Mouse (Mus musculus): ENCODE data around the gene Camta1. TPM values are rescaled to one million over a fixed set of nuclear protein-coding genes. Genes with fewer than 3 reads are reported as not detected.

Gene Camta1
- polyA plus RNA-seq, 1 experiment from 2014 or later = 123 TPM

DNA sequence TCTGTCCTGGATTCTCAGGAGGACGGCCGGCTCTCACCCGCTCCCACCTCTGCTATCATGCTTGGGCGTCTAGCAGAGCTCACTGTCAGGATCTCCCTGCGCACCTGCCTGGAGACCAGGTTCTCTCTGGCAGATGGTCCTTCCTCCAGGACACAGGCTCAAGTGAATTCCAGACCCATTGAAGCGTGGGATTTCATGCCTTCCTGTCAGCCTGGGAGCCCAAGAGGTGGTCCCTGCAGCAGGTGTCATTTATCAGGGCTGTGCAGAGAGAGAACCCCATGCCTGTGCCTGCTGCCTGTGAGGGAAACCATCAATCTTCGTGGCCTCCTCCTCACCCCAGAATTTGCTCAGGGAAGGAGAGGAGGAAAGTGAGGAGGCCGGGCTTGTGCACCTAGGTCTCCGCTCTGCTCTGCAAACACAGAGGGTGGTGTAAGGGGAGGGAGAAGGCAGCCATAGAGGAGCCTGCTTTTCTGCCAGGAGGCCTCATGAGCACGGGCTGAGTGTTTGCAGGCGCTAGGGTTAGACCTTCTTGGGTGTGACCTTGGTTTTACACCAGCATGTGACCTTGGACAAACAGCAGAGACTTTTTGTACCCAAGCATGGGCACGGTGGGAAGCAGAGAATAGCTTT is 551.5 kb downstream of the Camta1 start:
- Histone ChIP-seq H3K4me3 (ENCODE audit: low read depth, low read length) (no peak overlapping the region), H3K27me3 (replicated peaks; ENCODE audit: control insufficient read depth, insufficient read depth, low read length) (no peaks in the 10 kb centered on the region), H3K36me3 (ENCODE audit: control insufficient read depth, insufficient read depth, low read length) (no peaks in the 10 kb centered on the region), H3K27ac (ENCODE audit: low read depth, low read length) (no peak overlapping the region), H3K4me1 (ENCODE audit: control insufficient read depth, insufficient read depth, low read length) (no peaks in the 10 kb centered on the region), H3K9me3 (replicated peaks; ENCODE audit: control insufficient read depth, low read length) (no peaks in the 10 kb centered on the region), H3K9ac (ENCODE audit: low read length) (no peak overlapping the region), H3K4me2 (ENCODE audit: low read length) (no peak overlapping the region)
- ATAC-seq (no peak), DNase-seq (ENCODE audit: low spot score) (no peak)
- WGBS = 68% methylated on average over 12 of the region's 12 CpGs

DNA sequence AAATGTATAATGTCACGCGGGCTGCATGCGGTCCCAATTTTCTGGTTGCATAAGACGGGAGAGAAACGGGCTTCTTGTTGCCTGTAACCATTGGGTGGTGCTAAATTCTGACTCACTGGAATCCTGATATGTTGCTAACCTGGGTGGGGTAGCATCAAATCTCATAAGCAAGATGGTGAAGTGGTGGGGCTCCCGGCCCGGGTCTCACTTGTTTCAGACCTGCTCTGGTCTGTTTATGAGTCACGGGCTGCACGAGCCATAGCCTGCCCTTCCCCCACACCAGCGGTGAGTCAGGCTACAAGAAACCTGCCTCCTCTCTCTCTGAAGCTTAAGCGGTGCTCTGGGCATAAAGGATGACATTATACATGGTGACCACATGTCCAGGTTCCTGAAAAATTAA is 554.8 kb downstream of the Camta1 start:
- Histone ChIP-seq H3K27me3 (replicated peaks; ENCODE audit: control insufficient read depth, insufficient read depth, low read length) (no peaks in the 10 kb centered on the region), H3K27ac (ENCODE audit: low read depth, low read length) (no peak overlapping the region), H3K9me3 (replicated peaks; ENCODE audit: control insufficient read depth, low read length) (no peaks in the 10 kb centered on the region), H3K4me3 (ENCODE audit: low read depth, low read length) (no peak overlapping the region), H3K4me1 (ENCODE audit: control insufficient read depth, insufficient read depth, low read length) (peaks cover 9% of the 10 kb centered on the region), H3K36me3 (ENCODE audit: control insufficient read depth, insufficient read depth, low read length) (no peaks in the 10 kb centered on the region), H3K4me2 (ENCODE audit: low read length) (no peak overlapping the region), H3K9ac (ENCODE audit: low read length) (no peak overlapping the region)
- no peak for ATAC-seq
- no peak for DNase-seq (ENCODE audit: low spot score)
- 90% methylated on average over 11 of the region's 11 CpGs for WGBS

- no peak for ATAC-seq
- WGBS = 77% methylated on average over 11 of the region's 11 CpGs
Measured at GRCm38 (mm10) chr4:151306311-151306765, 555.3 kb downstream of the Camta1 start.

GRCm38 (mm10) chr4:151305761-151306160 is 555.9 kb downstream of the Camta1 start:
- Histone ChIP-seq H3K4me3 (ENCODE audit: low read depth, low read length) (no peak overlapping the region), H3K4me1 (ENCODE audit: control insufficient read depth, insufficient read depth, low read length) (peaks cover 14% of the 10 kb centered on the region), H3K27ac (ENCODE audit: low read depth, low read length) (no peak overlapping the region), H3K9ac (ENCODE audit: low read length) (no peak overlapping the region), H3K9me3 (replicated peaks; ENCODE audit: control insufficient read depth, low read length) (no peaks in the 10 kb centered on the region), H3K36me3 (ENCODE audit: control insufficient read depth, insufficient read depth, low read length) (no peaks in the 10 kb centered on the region), H3K4me2 (ENCODE audit: low read length) (no peak overlapping the region), H3K27me3 (replicated peaks; ENCODE audit: control insufficient read depth, insufficient read depth, low read length) (no peaks in the 10 kb centered on the region)
- DNase-seq (ENCODE audit: low spot score) (no peak), ATAC-seq (no peak)
- 82% methylated on average over 6 of the region's 6 CpGs for WGBS

More at GRCm38 (mm10) chr4:151306311-151306765, 555.3 kb downstream of the Camta1 start:
- H3K27ac ChIP-seq (ENCODE audit: low read depth, low read length) = no peak overlapping the region
- H3K4me1 ChIP-seq (ENCODE audit: control insufficient read depth, insufficient read depth, low read length) = peaks cover 11% of the 10 kb centered on the region
- no peaks in the 10 kb centered on the region for H3K9me3 ChIP-seq (replicated peaks; ENCODE audit: control insufficient read depth, low read length)
- H3K9ac ChIP-seq (ENCODE audit: low read length) = no peak overlapping the region
- no peak for DNase-seq (ENCODE audit: low spot score)
- H3K36me3 ChIP-seq (ENCODE audit: control insufficient read depth, insufficient read depth, low read length) = no peaks in the 10 kb centered on the region
- H3K27me3 ChIP-seq (replicated peaks; ENCODE audit: control insufficient read depth, insufficient read depth, low read length) = no peaks in the 10 kb centered on the region
- H3K4me2 ChIP-seq (ENCODE audit: low read length) = no peak overlapping the region
- no peak overlapping the region for H3K4me3 ChIP-seq (ENCODE audit: low read depth, low read length)

- Histone ChIP-seq H3K4me1 (ENCODE audit: control insufficient read depth, insufficient read depth, low read length) (peaks cover 14% of the 10 kb centered on the region), H3K27ac (ENCODE audit: low read depth, low read length) (no peak overlapping the region), H3K36me3 (ENCODE audit: control insufficient read depth, insufficient read depth, low read length) (no peaks in the 10 kb centered on the region), H3K4me2 (ENCODE audit: low read length) (no peak overlapping the region), H3K27me3 (replicated peaks; ENCODE audit: control insufficient read depth, insufficient read depth, low read length) (no peaks in the 10 kb centered on the region), H3K9ac (ENCODE audit: low read length) (no peak overlapping the region), H3K9me3 (replicated peaks; ENCODE audit: control insufficient read depth, low read length) (no peaks in the 10 kb centered on the region), H3K4me3 (ENCODE audit: low read depth, low read length) (no peak overlapping the region)
- 75% methylated on average over 3 of the region's 3 CpGs for WGBS
- DNase-seq (ENCODE audit: low spot score) (no peak), ATAC-seq (no peak)
Measured at GRCm38 (mm10) chr4:151303931-151304330, 557.7 kb downstream of the Camta1 start.

DNA sequence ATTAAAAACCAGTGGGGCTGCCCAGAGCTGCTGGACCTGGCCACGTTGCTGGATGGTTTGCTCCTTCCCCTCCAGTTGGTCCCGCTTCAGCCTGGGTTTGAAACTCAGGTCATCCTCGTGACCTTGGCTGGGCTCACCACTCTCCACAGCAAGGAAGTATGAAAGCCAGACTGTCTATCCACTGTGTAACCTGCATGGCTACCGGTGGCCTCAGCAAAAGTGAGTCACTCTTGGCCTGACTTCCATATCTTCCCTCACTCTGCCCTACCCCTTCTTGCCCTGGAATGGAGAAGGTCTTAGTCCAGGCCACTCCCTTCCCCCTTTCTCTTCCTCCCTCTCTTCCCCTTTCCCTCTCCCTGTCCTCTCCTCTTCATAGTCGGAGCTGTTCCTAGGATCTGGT is 558.2 kb downstream of the Camta1 start:
- ATAC-seq = no peak

DNA sequence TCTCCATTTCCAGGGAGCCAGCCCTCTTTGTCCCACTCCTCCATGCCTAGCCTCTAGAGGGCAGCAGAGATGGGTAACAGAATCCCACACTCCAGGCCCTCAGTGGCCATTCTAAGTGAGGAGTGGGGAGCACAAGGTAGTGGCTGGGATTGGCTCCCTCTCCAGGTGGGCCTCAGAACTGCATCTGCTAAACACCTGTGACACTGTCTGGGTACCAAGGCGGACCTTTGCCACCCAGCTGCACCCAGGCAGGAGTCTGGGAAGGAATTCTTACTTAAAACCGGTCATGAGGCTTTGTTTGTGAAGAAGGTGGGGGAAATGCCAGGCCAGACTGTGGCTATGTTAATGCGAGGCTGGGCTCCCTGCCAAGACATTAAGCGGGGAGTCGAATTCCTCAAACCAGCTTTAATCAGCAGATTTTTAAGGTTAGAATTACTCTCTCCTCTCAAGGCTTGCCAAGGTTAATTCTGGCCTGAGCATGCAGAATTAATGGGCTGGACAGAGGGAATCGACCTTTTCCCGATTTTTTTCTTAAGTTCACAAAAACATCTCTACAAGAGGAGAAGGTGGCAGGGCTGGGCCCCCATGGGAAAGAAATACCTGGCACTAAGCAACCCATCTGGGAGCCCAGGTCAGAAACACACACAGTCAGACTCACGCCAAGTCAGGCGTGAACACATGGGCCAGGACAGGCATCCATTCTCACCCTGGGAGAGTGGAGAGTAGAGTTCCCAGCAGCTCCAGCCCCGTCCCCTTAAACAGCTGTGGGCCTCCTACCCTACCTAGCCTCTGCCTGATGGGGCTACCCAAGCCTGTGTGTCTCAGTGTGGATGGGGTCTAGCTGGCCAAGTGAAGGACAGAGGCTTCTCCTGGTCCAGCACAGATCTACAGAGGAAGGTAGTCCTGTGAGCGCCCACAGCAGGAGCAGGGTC is 559.2 kb downstream of the Camta1 start:
- H3K9ac ChIP-seq (ENCODE audit: low read length) = no peak overlapping the region
- DNase-seq (ENCODE audit: low spot score) = peak; percentile 88
- H3K36me3 ChIP-seq (ENCODE audit: control insufficient read depth, insufficient read depth, low read length) = no peaks in the 10 kb centered on the region
- H3K4me2 ChIP-seq (ENCODE audit: low read length) = no peak overlapping the region
- WGBS = 23% methylated on average over 11 of the region's 11 CpGs
- H3K27me3 ChIP-seq (replicated peaks; ENCODE audit: control insufficient read depth, insufficient read depth, low read length) = no peaks in the 10 kb centered on the region
- H3K27ac ChIP-seq (ENCODE audit: low read depth, low read length) = peak overlapping the region; percentile 29; the same call in 1 of the 2 replicates
- no peak overlapping the region for H3K4me3 ChIP-seq (ENCODE audit: low read depth, low read length)
- peaks cover 14% of the 10 kb centered on the region for H3K4me1 ChIP-seq (ENCODE audit: control insufficient read depth, insufficient read depth, low read length)
- H3K9me3 ChIP-seq (replicated peaks; ENCODE audit: control insufficient read depth, low read length) = no peaks in the 10 kb centered on the region
- peak; percentile 62 for ATAC-seq

More for the DNA sequence above, 558.2 kb downstream of the Camta1 start:
- Histone ChIP-seq H3K4me3 (ENCODE audit: low read depth, low read length) (no peak overlapping the region), H3K9me3 (replicated peaks; ENCODE audit: control insufficient read depth, low read length) (no peaks in the 10 kb centered on the region), H3K4me1 (ENCODE audit: control insufficient read depth, insufficient read depth, low read length) (peaks cover 14% of the 10 kb centered on the region), H3K4me2 (ENCODE audit: low read length) (no peak overlapping the region), H3K27ac (ENCODE audit: low read depth, low read length) (no peak overlapping the region; the same call in 1 of the 2 replicates), H3K27me3 (replicated peaks; ENCODE audit: control insufficient read depth, insufficient read depth, low read length) (no peaks in the 10 kb centered on the region), H3K9ac (ENCODE audit: low read length) (no peak overlapping the region), H3K36me3 (ENCODE audit: control insufficient read depth, insufficient read depth, low read length) (no peaks in the 10 kb centered on the region)
- DNase-seq (ENCODE audit: low spot score) = no peak
- WGBS = 85% methylated on average over 4 of the region's 5 CpGs

- Histone ChIP-seq H3K4me1 (ENCODE audit: control insufficient read depth, insufficient read depth, low read length) (peaks cover 14% of the 10 kb centered on the region), H3K4me3 (ENCODE audit: low read depth, low read length) (no peak overlapping the region), H3K4me2 (ENCODE audit: low read length) (no peak overlapping the region), H3K9me3 (replicated peaks; ENCODE audit: control insufficient read depth, low read length) (no peaks in the 10 kb centered on the region), H3K9ac (ENCODE audit: low read length) (no peak overlapping the region), H3K27me3 (replicated peaks; ENCODE audit: control insufficient read depth, insufficient read depth, low read length) (no peaks in the 10 kb centered on the region), H3K36me3 (ENCODE audit: control insufficient read depth, insufficient read depth, low read length) (no peaks in the 10 kb centered on the region), H3K27ac (ENCODE audit: low read depth, low read length) (no peak overlapping the region)
- ATAC-seq = peak; percentile 56
- DNase-seq (ENCODE audit: low spot score) = peak; percentile 71
- WGBS = 55% methylated on average over 9 of the region's 9 CpGs
Measured at GRCm38 (mm10) chr4:151301337-151301736, 560.3 kb downstream of the Camta1 start.

DNA sequence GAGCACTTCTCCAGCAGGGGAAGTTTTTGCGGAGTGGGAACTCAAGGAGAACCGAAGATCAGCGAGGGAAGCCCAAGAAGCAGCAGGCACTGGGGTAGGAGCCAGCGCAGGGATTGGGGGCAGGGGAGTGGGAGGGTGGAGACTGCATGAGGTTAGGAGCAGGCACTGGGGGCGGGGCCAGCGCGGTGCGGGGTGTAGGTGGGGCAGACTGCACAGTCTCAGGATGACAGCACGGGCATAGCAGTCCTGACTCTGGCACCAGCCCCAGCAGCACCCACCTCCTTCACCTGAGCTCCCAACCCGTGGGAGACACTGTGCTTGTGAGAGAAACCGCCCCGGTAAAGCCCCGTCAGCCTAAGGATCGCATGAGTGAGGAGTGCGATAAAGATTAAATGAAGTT is 561.0 kb downstream of the Camta1 start:
- DNase-seq (ENCODE audit: low spot score) (no peak), ATAC-seq (peak; percentile 43; the same call in 1 of the 2 replicates)
- H3K4me1 ChIP-seq (ENCODE audit: control insufficient read depth, insufficient read depth, low read length) = peaks cover 14% of the 10 kb centered on the region
- H3K27ac ChIP-seq (ENCODE audit: low read depth, low read length) = no peak overlapping the region
- no peak overlapping the region for H3K9ac ChIP-seq (ENCODE audit: low read length)
- WGBS = 18% methylated on average over 15 of the region's 15 CpGs
- no peak overlapping the region for H3K4me2 ChIP-seq (ENCODE audit: low read length)
- no peaks in the 10 kb centered on the region for H3K9me3 ChIP-seq (replicated peaks; ENCODE audit: control insufficient read depth, low read length)
- no peaks in the 10 kb centered on the region for H3K36me3 ChIP-seq (ENCODE audit: control insufficient read depth, insufficient read depth, low read length)
- H3K4me3 ChIP-seq (ENCODE audit: low read depth, low read length) = no peak overlapping the region
- H3K27me3 ChIP-seq (replicated peaks; ENCODE audit: control insufficient read depth, insufficient read depth, low read length) = no peaks in the 10 kb centered on the region
